Mouse (Mus musculus) G1E (cell line): ENCODE measurements around the gene Tfap2d.

Experiments used
- CTCF ChIP-seq: IDR thresholded peaks from 2 replicates; pipeline ENCODE4 v1.5.1; 2012; ENCODE audit warnings: low read depth, low read length, inconsistent platforms, mixed read lengths
- GATA1 ChIP-seq: IDR thresholded peaks from 2 replicates; pipeline ENCODE4 v1.6.1; 2012; ENCODE audit warnings: borderline replicate concordance, low read length, inconsistent platforms, mixed read lengths
- GATA2 ChIP-seq: IDR thresholded peaks from 2 replicates; pipeline ENCODE4 v1.6.1; 2012; ENCODE audit warnings: low read depth, low read length, inconsistent platforms, borderline replicate concordance

DNA sequence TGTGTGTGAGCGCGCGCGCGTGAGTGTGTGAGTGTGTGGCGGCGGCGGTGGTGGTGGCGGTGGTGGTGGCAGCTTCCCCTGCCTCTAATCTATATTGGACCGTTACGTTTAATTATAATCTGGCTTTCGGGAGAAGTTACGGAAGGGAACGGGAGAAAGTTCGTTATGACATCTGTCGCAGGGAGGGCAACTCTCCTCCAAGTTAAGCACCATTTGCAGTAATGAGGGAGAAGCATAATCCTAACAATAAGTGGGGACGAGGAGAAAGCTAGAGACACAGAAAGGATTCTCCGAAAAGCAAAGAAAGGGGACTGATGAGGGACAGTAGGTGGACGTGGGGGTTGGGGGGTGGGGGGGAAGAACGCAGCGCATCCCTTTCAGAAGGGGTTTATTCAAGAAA, 494 bp downstream of the Tfap2d start:
- no peak for TF ChIP-seq CTCF
- no peak for TF ChIP-seq GATA2
- no peak for TF ChIP-seq GATA1
